Mouse (Mus musculus): ENCODE measurements around the gene Nrde2. TPM values are rescaled to one million over a fixed set of nuclear protein-coding genes. Genes with fewer than 3 reads are reported as not detected.

The Nrde2 gene
- polyA plus RNA-seq, 1 experiment from 2014 or later: 7.8 TPM

GRCm38 (mm10) chr12:100183970-100184369, 24.5 kb upstream of the Nrde2 start:
- Histone ChIP-seq H3K4me2 (replicated peaks; ENCODE audit: low read depth) (no peak overlapping the region), H3K4me1 (replicated peaks; ENCODE audit: control insufficient read depth, insufficient read depth, low read length) (no peaks in the 10 kb centered on the region; the same call in 1 of the 2 replicates), H3K9me3 (ENCODE audit: control insufficient read depth) (no peaks in the 10 kb centered on the region; the same call in 1 of the 2 replicates), H3K9ac (ENCODE audit: low read depth, low read length) (no peak overlapping the region), H3K27ac (ENCODE audit: low read depth, low read length) (no peak overlapping the region), H3K27me3 (replicated peaks; ENCODE audit: control insufficient read depth, insufficient read depth, low read length) (no peaks in the 10 kb centered on the region), H3K4me3 (ENCODE audit: low read depth, low read length) (no peak overlapping the region), H3K36me3 (ENCODE audit: control insufficient read depth, insufficient read depth) (no peaks in the 10 kb centered on the region)
- WGBS: 29% methylated on average over 5 of the region's 5 CpGs
- no peak for ATAC-seq
- TF ChIP-seq CTCF (IDR thresholded peaks at IDR 0.05; ENCODE audit: low read depth): no peak

- no peaks in the 10 kb centered on the region; the same call in 1 of the 2 replicates for H3K9me3 ChIP-seq (ENCODE audit: control insufficient read depth)
- peak; percentile 38; the same call in 1 of the 2 replicates for TF ChIP-seq CTCF (IDR thresholded peaks at IDR 0.05; ENCODE audit: low read depth)
- H3K36me3 ChIP-seq (ENCODE audit: control insufficient read depth, insufficient read depth): no peaks in the 10 kb centered on the region
- H3K4me2 ChIP-seq (replicated peaks; ENCODE audit: low read depth): no peak overlapping the region
- H3K9ac ChIP-seq (ENCODE audit: low read depth, low read length): no peak overlapping the region
- H3K4me1 ChIP-seq (replicated peaks; ENCODE audit: control insufficient read depth, insufficient read depth, low read length): no peaks in the 10 kb centered on the region; the same call in 1 of the 2 replicates
- 87% methylated on average over 2 of the region's 2 CpGs for WGBS
- H3K4me3 ChIP-seq (ENCODE audit: low read depth, low read length): no peak overlapping the region
- no peaks in the 10 kb centered on the region for H3K27me3 ChIP-seq (replicated peaks; ENCODE audit: control insufficient read depth, insufficient read depth, low read length)
- no peak for ATAC-seq
- H3K27ac ChIP-seq (ENCODE audit: low read depth, low read length): no peak overlapping the region
Observed at GRCm38 (mm10) chr12:100182676-100183075, 23.2 kb upstream of the Nrde2 start.

GRCm38 (mm10) chr12:100180802-100181201, 21.3 kb upstream of the Nrde2 start:
- Histone ChIP-seq H3K9ac (ENCODE audit: low read depth, low read length) (no peak overlapping the region), H3K4me2 (replicated peaks; ENCODE audit: low read depth) (no peak overlapping the region), H3K4me1 (replicated peaks; ENCODE audit: control insufficient read depth, insufficient read depth, low read length) (no peaks in the 10 kb centered on the region; the same call in 1 of the 2 replicates), H3K9me3 (ENCODE audit: control insufficient read depth) (no peaks in the 10 kb centered on the region; the same call in 1 of the 2 replicates), H3K36me3 (ENCODE audit: control insufficient read depth, insufficient read depth) (no peaks in the 10 kb centered on the region), H3K27me3 (replicated peaks; ENCODE audit: control insufficient read depth, insufficient read depth, low read length) (no peaks in the 10 kb centered on the region), H3K27ac (ENCODE audit: low read depth, low read length) (no peak overlapping the region), H3K4me3 (ENCODE audit: low read depth, low read length) (no peak overlapping the region)
- 81% methylated on average over 13 of the region's 13 CpGs for WGBS
- no peak for TF ChIP-seq CTCF (IDR thresholded peaks at IDR 0.05; ENCODE audit: low read depth)
- ATAC-seq: no peak

GRCm38 (mm10) chr12:100178898-100179440, 19.5 kb upstream of the Nrde2 start:
- no peak for ATAC-seq
- Histone ChIP-seq H3K36me3 (ENCODE audit: control insufficient read depth, insufficient read depth) (no peaks in the 10 kb centered on the region), H3K9ac (ENCODE audit: low read depth, low read length) (no peak overlapping the region), H3K4me3 (ENCODE audit: low read depth, low read length) (no peak overlapping the region), H3K27me3 (replicated peaks; ENCODE audit: control insufficient read depth, insufficient read depth, low read length) (no peaks in the 10 kb centered on the region), H3K9me3 (ENCODE audit: control insufficient read depth) (no peaks in the 10 kb centered on the region; the same call in 1 of the 2 replicates), H3K4me2 (replicated peaks; ENCODE audit: low read depth) (no peak overlapping the region), H3K27ac (ENCODE audit: low read depth, low read length) (no peak overlapping the region), H3K4me1 (replicated peaks; ENCODE audit: control insufficient read depth, insufficient read depth, low read length) (no peaks in the 10 kb centered on the region)
- no peak for TF ChIP-seq CTCF (IDR thresholded peaks at IDR 0.05; ENCODE audit: low read depth)
- 70% methylated on average over 6 of the region's 6 CpGs for WGBS

GRCm38 (mm10) chr12:100176469-100177056, 17.1 kb upstream of the Nrde2 start:
- no peak for TF ChIP-seq CTCF (IDR thresholded peaks at IDR 0.05; ENCODE audit: low read depth)
- H3K27me3 ChIP-seq (replicated peaks; ENCODE audit: control insufficient read depth, insufficient read depth, low read length): no peaks in the 10 kb centered on the region
- 61% methylated on average over 11 of the region's 11 CpGs for WGBS
- no peaks in the 10 kb centered on the region for H3K36me3 ChIP-seq (ENCODE audit: control insufficient read depth, insufficient read depth)
- no peaks in the 10 kb centered on the region for H3K4me1 ChIP-seq (replicated peaks; ENCODE audit: control insufficient read depth, insufficient read depth, low read length)
- no peak overlapping the region for H3K9ac ChIP-seq (ENCODE audit: low read depth, low read length)
- ATAC-seq: no peak
- H3K4me3 ChIP-seq (ENCODE audit: low read depth, low read length): no peak overlapping the region
- H3K4me2 ChIP-seq (replicated peaks; ENCODE audit: low read depth): no peak overlapping the region
- no peaks in the 10 kb centered on the region for H3K9me3 ChIP-seq (ENCODE audit: control insufficient read depth)
- H3K27ac ChIP-seq (ENCODE audit: low read depth, low read length): no peak overlapping the region

- TF ChIP-seq CTCF (IDR thresholded peaks at IDR 0.05; ENCODE audit: low read depth): no peak
- H3K4me1 ChIP-seq (replicated peaks; ENCODE audit: control insufficient read depth, insufficient read depth, low read length): no peaks in the 10 kb centered on the region
- ATAC-seq: no peak
Observed at GRCm38 (mm10) chr12:100172481-100172880, 13.0 kb upstream of the Nrde2 start.

More at GRCm38 (mm10) chr12:100172481-100172880, 13.0 kb upstream of the Nrde2 start:
- Histone ChIP-seq H3K4me2 (replicated peaks; ENCODE audit: low read depth) (no peak overlapping the region), H3K9ac (ENCODE audit: low read depth, low read length) (no peak overlapping the region), H3K27ac (ENCODE audit: low read depth, low read length) (no peak overlapping the region), H3K27me3 (replicated peaks; ENCODE audit: control insufficient read depth, insufficient read depth, low read length) (no peaks in the 10 kb centered on the region), H3K4me3 (ENCODE audit: low read depth, low read length) (no peak overlapping the region), H3K36me3 (ENCODE audit: control insufficient read depth, insufficient read depth) (no peaks in the 10 kb centered on the region), H3K9me3 (ENCODE audit: control insufficient read depth) (no peaks in the 10 kb centered on the region)
- 65% methylated on average over 7 of the region's 7 CpGs for WGBS

Measured in intestine, postnatal 0 days (tissue).